Mouse (Mus musculus) C2C12 (cell line): ENCODE measurements at regions not wholly inside any gene's neighbourhood (a gene's known extent, or its start where the extent isn't known, plus 50 kb on each side); places are given as distances from the start of the nearest gene placed in this dataset.

Experiments used
- H3K27me3 ChIP-seq: one replicate; pipeline ENCODE4 v1.6.1; 2011; ENCODE audit not compliant: control insufficient read depth, insufficient read depth, insufficient read length
- H3K36me3 ChIP-seq: one replicate; pipeline ENCODE4 v1.6.1; 2011; ENCODE audit not compliant: control insufficient read depth, insufficient read depth
- H3K4me3 ChIP-seq: one replicate; pipeline ENCODE4 v1.5.1; 2011; ENCODE audit warnings: mild to moderate bottlenecking, control low read depth; ENCODE audit not compliant: poor library complexity, insufficient read depth, severe bottlenecking
- H3K79me2 ChIP-seq: one replicate; pipeline ENCODE4 v1.6.1; 2011; ENCODE audit not compliant: control insufficient read depth, insufficient read depth
- H3K79me3 ChIP-seq: one replicate; pipeline ENCODE4 v1.6.1; 2011; ENCODE audit warnings: low read depth, control low read depth
- H3ac ChIP-seq: one replicate; pipeline ENCODE3; 2011; ENCODE audit warnings: low read depth; ENCODE audit not compliant: control insufficient read depth, insufficient read length
- CEBPB ChIP-seq: IDR thresholded peaks from one replicate; pipeline ENCODE4 v1.6.1; 2011; ENCODE audit warnings: low read depth, mild to moderate bottlenecking, control low read depth, moderate library complexity
- CTCF ChIP-seq: IDR thresholded peaks from one replicate; pipeline ENCODE4 v1.5.1; 2011; ENCODE audit not compliant: control insufficient read depth, insufficient read depth, insufficient read length
- FOSL1 ChIP-seq: IDR thresholded peaks from one replicate; pipeline ENCODE4 v1.8.0; 2011; ENCODE audit warnings: mild to moderate bottlenecking, low read length; ENCODE audit not compliant: poor library complexity, insufficient read depth, severe bottlenecking
- MAX ChIP-seq: IDR thresholded peaks from one replicate; pipeline ENCODE4 v1.6.1; 2011; ENCODE audit warnings: mild to moderate bottlenecking, control low read depth
- MYOD1 ChIP-seq: IDR thresholded peaks from one replicate; pipeline ENCODE4 v1.6.1; 2011; ENCODE audit warnings: low read depth; ENCODE audit not compliant: control insufficient read depth, insufficient read length
- MYOG ChIP-seq: IDR thresholded peaks from one replicate; pipeline ENCODE4 v1.6.1; 2011; ENCODE audit not compliant: control insufficient read depth, insufficient read length; ENCODE audit errors: extremely low read depth
- USF1 ChIP-seq: IDR thresholded peaks from one replicate; pipeline ENCODE4 v1.6.1; 2011; ENCODE audit warnings: low read depth, mild to moderate bottlenecking, control low read depth, moderate library complexity

DNA sequence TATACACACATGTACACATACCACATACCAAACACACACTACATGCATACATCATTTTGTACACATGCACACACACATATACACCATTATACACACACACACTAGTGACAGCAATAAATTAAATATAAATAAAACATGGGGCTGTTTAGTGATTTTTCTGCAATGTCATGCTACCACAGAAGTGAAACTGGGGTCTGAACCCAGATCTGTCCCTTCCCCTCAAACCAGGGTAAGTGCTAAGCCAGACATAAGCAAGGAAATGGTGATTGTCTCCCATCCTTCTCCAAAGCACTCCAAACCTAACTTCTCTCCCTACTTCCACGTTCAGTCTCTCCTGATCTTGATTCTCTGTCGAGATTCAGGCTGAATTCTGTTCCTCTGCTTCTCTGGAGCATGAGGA, 109.3 kb downstream of the Tbx19 start:
- Histone ChIP-seq H3K79me3 (no peaks in the 10 kb centered on the region), H3K79me2 (no peaks in the 10 kb centered on the region), H3K36me3 (no peaks in the 10 kb centered on the region), H3ac (no peak overlapping the region), H3K27me3 (no peaks in the 10 kb centered on the region), H3K4me3 (no peak overlapping the region)
- TF ChIP-seq USF1, result no peak
- no peak for TF ChIP-seq MYOG
- no peak for TF ChIP-seq CEBPB
- no peak for TF ChIP-seq MAX
- TF ChIP-seq MYOD1, result no peak
- TF ChIP-seq FOSL1, result no peak
- TF ChIP-seq CTCF, result no peak

DNA sequence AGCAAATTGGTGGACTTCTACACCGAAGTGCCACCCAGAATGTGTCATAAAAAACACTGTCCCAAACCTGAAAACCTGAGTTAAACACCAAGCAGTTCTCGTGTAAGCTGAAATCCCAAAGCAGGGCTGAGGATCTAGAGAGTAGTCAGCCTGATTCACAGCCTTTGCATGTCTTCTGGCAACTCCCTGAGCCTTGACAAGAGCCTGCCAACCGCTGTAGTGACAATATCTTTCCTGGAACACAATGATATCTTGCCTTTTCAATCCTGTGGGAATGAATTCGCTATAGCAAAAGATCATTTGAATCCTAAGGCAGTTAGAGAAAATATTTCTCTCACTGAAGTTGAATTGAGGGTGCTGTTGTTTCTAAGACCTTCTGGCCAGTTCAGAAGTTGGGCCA, 110.4 kb downstream of the Tbx19 start:
- Histone ChIP-seq H3K79me2 (no peaks in the 10 kb centered on the region), H3K79me3 (no peaks in the 10 kb centered on the region), H3ac (no peak overlapping the region), H3K36me3 (no peaks in the 10 kb centered on the region), H3K4me3 (no peak overlapping the region), H3K27me3 (no peaks in the 10 kb centered on the region)
- TF ChIP-seq USF1 (no peak), CTCF (no peak), CEBPB (no peak), MAX (no peak)

DNA sequence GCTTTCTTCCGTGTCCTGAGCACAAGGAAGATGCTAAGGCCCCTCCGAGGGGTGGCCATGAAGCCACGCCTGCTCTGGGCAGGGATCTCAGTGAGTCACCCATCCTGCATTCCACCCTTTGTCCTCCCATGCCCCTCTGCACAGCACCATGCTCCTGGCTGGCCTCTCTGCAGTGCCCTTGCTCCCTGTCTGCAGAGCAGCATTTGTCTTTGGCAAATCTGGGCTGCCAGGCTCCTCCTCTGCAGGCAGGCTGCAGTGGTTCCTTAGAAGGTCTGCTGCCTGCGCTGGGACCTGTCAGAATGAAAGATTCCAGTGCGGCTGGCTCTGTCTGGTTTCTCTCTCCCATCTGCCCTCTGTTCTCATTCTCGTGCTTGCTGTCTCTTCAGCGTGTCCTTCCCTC, 111.3 kb upstream of the Xcl1 start:
- H3K79me2 ChIP-seq, result no peaks in the 10 kb centered on the region
- no peaks in the 10 kb centered on the region for H3K79me3 ChIP-seq
- H3K4me3 ChIP-seq, result no peak overlapping the region
- TF ChIP-seq FOSL1, result peak; percentile 27
- TF ChIP-seq CEBPB, result no peak
- no peak for TF ChIP-seq USF1
- TF ChIP-seq CTCF, result no peak
- peak; percentile 73 for TF ChIP-seq MAX
- no peak for TF ChIP-seq MYOD1
- H3K27me3 ChIP-seq, result no peaks in the 10 kb centered on the region
- H3ac ChIP-seq, result no peak overlapping the region
- H3K36me3 ChIP-seq, result no peaks in the 10 kb centered on the region

DNA sequence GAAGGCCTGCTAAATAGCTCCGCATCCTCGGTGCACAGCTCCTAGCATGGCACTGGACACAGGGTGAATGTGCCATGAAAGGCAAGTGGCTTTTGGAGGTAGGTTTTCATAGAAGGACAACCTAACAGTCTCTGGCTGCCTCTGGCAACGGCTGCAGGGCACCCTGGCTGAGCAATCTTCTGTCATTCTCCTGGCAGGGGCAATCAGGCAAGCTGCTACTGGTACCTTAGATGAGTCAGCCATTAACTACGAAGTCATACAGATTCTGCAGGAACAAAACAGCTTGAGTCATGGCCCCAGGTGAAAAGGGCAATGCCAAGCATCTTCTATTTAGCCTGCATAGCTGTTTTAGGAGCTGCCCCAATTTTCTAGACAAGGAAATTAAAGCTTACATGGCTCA, 110.7 kb upstream of the Xcl1 start:
- Histone ChIP-seq H3K4me3 (no peak overlapping the region), H3ac (no peak overlapping the region), H3K27me3 (no peaks in the 10 kb centered on the region), H3K36me3 (no peaks in the 10 kb centered on the region), H3K79me3 (no peaks in the 10 kb centered on the region), H3K79me2 (no peaks in the 10 kb centered on the region)
- TF ChIP-seq FOSL1, result no peak
- no peak for TF ChIP-seq CTCF
- no peak for TF ChIP-seq MYOD1

DNA sequence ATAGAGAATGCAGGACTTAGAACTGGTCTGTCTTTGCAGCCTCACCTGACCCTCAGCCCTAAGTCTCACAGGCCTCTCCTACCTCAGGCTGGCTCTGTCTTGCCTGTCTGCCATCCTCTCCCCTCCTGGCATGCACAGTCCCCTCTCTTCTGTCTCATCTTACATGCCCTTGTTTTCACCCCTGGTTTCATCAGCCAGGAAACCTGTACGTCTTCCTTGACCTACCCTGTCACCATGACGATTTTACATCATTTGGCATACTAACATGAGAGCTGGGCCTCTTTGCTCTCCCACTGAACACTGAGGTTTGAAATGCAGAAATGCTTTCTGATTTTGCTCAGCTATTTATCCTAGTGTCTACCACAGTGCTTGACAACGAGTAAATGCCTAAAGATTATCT, 108.0 kb upstream of the Xcl1 start:
- no peaks in the 10 kb centered on the region for H3K27me3 ChIP-seq
- no peak for TF ChIP-seq CTCF
- TF ChIP-seq CEBPB, result no peak
- TF ChIP-seq MYOD1, result no peak
- TF ChIP-seq MYOG, result no peak
- no peak for TF ChIP-seq MAX
- no peak for TF ChIP-seq USF1
- TF ChIP-seq FOSL1, result no peak
- no peaks in the 10 kb centered on the region for H3K36me3 ChIP-seq

DNA sequence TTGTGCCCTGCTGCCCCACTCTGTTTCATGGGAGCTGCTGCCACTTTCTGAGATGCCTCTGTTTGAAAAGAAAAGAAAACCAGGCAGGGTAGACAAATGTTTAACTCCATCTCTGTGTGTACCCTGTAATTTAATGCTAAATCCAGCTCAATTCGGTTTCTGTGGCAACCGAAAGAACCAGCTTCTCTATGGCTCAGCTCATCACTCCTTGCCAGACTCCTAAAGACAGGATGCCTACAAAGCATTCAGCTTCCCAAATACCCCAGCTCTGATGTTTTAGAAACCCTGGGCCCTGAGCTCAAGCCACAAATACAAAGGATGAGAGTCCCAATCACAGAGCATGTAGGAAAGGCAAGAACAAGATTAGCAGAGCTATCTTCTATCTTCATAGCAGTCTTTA, 106.8 kb upstream of the Xcl1 start:
- Histone ChIP-seq H3K4me3 (no peak overlapping the region), H3K79me3 (no peaks in the 10 kb centered on the region), H3K79me2 (no peaks in the 10 kb centered on the region), H3K27me3 (no peaks in the 10 kb centered on the region), H3K36me3 (no peaks in the 10 kb centered on the region), H3ac (no peak overlapping the region)
- TF ChIP-seq MAX, result no peak
- TF ChIP-seq FOSL1, result no peak
- TF ChIP-seq MYOG, result no peak

More for the DNA sequence above, 108.0 kb upstream of the Xcl1 start:
- H3ac ChIP-seq, result no peak overlapping the region
- H3K4me3 ChIP-seq, result no peak overlapping the region
- no peaks in the 10 kb centered on the region for H3K79me3 ChIP-seq
- H3K79me2 ChIP-seq, result no peaks in the 10 kb centered on the region
